Mouse (Mus musculus) MEL-GATA-1-ER (cell line): Measurements from ENCODE around the gene Tbx4.

Source experiments
- DNase-seq: peaks from one replicate; pipeline ENCODE4 v3.0.0-alpha.2; 2012; ENCODE audit warnings: low read depth; ENCODE audit errors: extremely low read depth

Tbx4 gene

DNA sequence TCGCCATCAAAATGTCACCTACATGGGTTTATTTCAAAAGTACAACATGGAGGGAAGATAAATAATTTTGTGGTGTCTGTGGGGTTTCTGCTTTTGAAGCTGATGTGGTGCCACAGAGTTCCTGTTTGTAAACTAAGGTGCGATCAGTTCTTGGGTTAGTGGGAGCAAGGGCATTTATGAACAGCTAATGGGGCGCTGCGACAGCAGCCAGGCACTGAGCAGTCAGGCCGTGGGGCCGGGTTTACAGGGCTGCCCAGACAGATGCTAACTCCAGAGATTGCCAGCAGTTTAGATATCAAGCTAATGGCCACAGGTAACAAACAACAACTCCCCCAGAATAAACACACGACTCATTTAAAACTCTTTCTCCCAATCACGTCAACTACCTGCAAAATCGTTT, 75.3 kb downstream of the Tbx4 start:
- no peak for DNase-seq
